Mouse (Mus musculus): ENCODE data around the gene Khdc1a. TPM values are rescaled to one million over a fixed set of nuclear protein-coding genes. Genes with fewer than 3 reads are reported as not detected.

The Khdc1a gene
- polyA plus RNA-seq (2017; shearing (Covaris generic)) = 1.5 TPM

DNA sequence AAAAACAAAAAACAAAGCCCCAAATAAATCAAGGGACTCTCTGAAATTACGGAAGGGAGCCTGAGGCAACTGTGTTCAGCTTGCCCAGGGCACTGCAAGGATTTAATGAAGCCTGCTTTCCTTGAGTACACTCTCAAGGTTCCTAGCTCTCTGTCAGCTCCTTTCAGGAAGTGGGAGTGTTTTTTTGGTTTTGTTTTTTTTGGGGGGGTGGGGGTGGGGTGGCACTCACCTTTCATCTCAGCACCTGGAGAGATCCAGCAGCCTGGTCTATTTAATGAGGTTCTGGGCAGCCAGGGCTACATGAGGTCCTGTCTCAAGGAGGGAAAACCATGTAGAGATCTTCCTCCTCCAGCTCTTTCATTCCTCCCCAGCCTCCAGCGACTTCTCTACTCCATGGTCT is at the start of gene Khdc1a:
TSS of gene Khdc1a (plus strand) at position 301 of the 400 bp plus-strand sequence.

DNA sequence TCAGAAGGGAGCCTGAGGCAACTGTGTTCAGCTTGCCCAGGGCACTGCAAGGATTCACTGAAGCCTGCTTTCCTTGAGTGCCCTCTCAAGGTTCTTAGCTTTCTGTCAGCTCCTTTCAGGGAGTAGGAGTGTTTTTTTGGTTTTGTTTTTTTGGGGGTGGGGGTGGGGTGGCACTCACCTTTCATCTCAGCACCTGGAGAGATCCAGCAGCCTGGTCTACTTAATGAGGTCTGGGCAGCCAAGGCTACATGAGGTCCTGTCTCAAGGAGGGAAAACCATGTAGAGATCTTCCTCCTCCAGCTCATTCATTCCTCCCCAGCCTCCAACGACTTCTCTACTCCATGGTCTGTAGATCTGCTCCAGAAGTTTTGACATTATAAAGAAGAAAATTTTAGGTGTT is 18.6 kb downstream of the Khdc1a start, which contains the start of gene Khdc1c:
TSS of gene Khdc1c (plus strand) at position 301 of the 400 bp plus-strand sequence.

DNA sequence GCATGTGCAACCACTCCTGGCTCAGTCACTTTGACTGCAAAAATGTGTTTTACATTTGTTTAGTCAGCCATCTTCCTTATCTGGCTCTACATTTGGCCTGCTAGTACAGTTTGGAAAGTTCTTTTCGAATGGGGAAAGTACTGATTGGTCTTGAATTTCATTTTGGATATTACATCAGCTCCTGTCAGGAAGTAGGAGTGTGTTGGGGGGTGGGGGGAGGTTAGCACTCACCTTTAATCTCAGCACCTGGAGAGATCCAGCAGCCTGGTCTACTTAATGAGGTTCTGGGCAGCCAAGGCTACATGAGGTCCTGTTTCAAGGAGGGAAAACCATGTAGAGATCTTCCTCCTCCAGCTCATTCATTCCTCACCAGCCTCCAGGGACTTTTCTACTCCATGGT is 33.8 kb downstream of the Khdc1a start, which contains the start of gene Khdc1b:
TSS of gene Khdc1b (plus strand) at position 301 of the 400 bp plus-strand sequence.

Other genes starting within 250 kb of the Khdc1a start
- 6.2 TPM for gene Tmem14a, start 131.1 kb upstream of the Khdc1a start, polyA plus RNA-seq (2017; shearing (Covaris generic))
- gene Gsta3, start 109.1 kb upstream of the Khdc1a start, polyA plus RNA-seq (2017; shearing (Covaris generic)) = 1.7 TPM
- not detected for gene Khdc1c, start 18.7 kb downstream of the Khdc1a start, polyA plus RNA-seq (2017; shearing (Covaris generic))
- gene Khdc1b, start 33.9 kb downstream of the Khdc1a start, polyA plus RNA-seq (2017; shearing (Covaris generic)) = not detected

Data from inflammation-experienced regulatory T-cells, adult 16 weeks (primary cell).